Comparison of ENCODE assay signal across 9 mouse cellular contexts in the genomic region with DNA sequence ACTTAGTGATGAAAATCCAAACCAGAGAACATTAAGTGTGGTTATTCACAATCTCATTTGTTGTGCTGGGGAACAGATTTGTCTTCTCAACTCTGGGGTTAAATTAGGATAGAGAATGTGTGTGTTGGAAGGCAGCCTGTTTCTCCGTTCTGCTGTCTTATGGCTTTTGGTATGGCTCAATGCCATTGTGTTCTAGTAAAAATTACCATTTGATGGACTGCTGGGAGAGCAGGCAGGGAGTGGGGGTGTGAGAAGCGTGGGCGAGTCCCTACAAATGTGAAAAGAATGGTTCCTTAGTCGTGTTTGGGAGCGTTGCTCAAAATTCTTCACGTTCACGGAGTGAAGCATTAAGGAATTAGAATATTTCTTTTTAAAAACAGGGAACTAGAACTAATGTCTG.
A peak's percentile ranks its signal among the peaks of the same experiment; 100 is the strongest.
DNase-seq lines count a peak whose midpoint lies in the region.
"Had no signal": no experiment of that assay in that cellular context is flagged by ENCODE, and none has a peak within 500 bp of the region (broad histone marks: within the 10 kb centered on the region; RNA-seq: fewer than 3 reads in every experiment).

No protein-coding gene starts in this region.

- peak; percentile 33 for DNase-seq in kidney, adult 11 months
- DNase-seq in kidney, adult 18-20 months, result no peak
- peak; percentile 32 to 44 for DNase-seq in cerebellum, postnatal 36 days
- peak; percentile 67 for DNase-seq in layer of hippocampus, adult 11-12 months (ENCODE audit: low spot score)
- DNase-seq in right cerebral cortex, adult 2 months (ENCODE audit: low spot score in 2 of 2), result peak; percentile 61 to 72
- DNase-seq in c-Kit-positive CD71-positive TER-119-positive erythroid progenitor cells, embryonic 14.5 days (ENCODE audit: low spot score), result no peak
- DNase-seq in gastrocnemius, postnatal 4 days (ENCODE audit: low spot score in 2 of 2), result no peak
- DNase-seq in gastrocnemius, adult 18-20 months (ENCODE audit: low spot score), result no peak
- DNase-seq: adrenal gland, adult 2 months had no signal

Comparison
In these comparisons a context has a peak if more than half of its experiments do, and no peak if none do; other contexts are left out.
1. DNase-seq: peak in kidney, adult 11 months (single experiment), cerebellum, postnatal 36 days (2 of 2), layer of hippocampus, adult 11-12 months (single experiment) and right cerebral cortex, adult 2 months (2 of 2); none in kidney, adult 18-20 months (single experiment), c-Kit-positive CD71-positive TER-119-positive erythroid progenitor cells, embryonic 14.5 days (single experiment), gastrocnemius, postnatal 4 days (0 of 2) and gastrocnemius, adult 18-20 months (single experiment).